Mouse (Mus musculus) right cerebral cortex, postnatal 25 days (tissue): ENCODE measurements around the gene Asb8.

Source experiments
- DNase-seq: peaks from one replicate; pipeline ENCODE4 v3.0.0; 2022

Gene Asb8

GRCm38 (mm10) chr15:98154631-98155030, 10.8 kb downstream of the Asb8 start:
- DNase-seq = no peak

DNA sequence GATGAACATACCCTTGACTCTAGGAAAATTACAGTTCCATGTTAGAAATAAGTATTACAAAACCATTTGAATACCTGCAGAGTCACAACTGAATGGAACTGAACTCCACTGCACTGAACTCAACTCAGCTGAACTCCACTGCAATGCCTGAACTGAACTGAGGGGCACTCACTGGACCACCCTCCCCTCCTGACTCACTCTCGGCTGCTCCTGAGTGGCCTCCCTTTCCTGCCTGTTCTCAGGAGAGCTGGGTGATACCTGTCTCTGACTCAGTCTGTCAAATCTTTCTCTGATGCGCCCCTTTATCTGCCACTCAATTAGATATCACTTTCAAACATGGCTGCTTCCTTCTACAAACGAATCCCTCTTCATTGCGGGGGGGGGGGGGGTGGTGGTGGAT, 11.3 kb downstream of the Asb8 start:
- no peak for DNase-seq

GRCm38 (mm10) chr15:98153625-98154024, 11.8 kb downstream of the Asb8 start:
- no peak for DNase-seq

DNA sequence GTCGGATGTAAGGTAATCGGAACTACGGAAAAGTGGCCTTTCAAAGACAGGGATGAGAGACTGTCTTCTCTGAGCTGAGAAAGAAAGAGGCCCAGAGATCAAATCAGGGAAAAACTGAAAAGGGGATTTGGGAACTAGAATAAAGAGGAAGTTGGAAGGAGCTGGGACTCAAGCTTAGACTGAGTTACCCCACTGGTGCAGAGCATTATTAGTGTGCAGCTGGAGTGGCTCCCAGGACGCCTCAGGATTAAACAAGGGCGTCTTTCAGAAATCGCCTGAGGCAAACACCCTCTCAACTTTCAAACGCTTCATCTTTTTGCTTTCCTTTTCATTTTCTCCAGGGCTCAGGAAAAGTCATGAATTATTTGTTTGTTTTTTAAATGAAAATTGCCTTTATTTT, 12.5 kb downstream of the Asb8 start:
- DNase-seq = no peak

DNA sequence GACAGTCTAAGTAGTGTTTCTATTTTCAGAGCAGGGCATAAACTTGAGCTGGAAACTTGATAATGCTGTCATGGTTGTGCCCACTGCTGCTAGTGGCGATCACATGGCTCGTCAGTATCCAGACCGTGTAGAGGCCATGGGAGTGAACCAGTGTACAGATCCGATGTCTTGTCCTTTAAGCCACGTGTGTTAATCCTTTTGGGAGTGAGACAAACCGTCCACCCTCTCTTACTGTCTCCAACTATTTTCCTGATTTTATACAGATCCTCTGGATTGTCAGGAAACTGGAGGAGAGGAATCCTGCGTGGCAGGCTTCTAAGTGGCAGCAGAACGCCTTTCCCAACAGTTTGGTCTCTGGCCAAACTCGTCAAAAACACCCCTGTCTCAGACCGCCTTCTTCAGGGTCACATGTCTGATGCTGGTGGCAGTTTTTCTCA, 16.2 kb downstream of the Asb8 start:
- no peak for DNase-seq

DNA sequence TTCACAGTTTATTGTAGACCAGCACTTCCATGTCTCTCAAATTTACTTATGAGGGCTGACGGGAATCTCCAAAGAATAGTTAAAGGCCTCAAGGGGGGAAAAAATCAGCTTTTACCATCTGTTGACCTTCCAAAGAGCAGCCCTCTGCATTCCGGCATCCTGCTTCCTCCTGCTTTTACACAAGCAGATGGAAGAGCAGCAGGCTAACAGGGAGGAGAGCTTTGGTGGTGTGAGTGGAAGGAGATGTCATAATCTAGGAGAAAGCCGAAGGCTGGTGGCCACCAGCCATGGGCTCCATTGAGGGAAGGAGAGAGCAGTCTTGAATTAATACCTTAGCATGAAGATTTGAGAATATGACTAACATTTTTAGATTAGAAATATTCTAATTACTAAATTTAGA, 17.1 kb downstream of the Asb8 start:
- DNase-seq = no peak

- DNase-seq = peak; percentile 96
Observed at GRCm38 (mm10) chr15:98145559-98146181, 19.8 kb downstream of the Asb8 start.

GRCm38 (mm10) chr15:98144861-98145507, 20.4 kb downstream of the Asb8 start:
- no peak for DNase-seq

DNA sequence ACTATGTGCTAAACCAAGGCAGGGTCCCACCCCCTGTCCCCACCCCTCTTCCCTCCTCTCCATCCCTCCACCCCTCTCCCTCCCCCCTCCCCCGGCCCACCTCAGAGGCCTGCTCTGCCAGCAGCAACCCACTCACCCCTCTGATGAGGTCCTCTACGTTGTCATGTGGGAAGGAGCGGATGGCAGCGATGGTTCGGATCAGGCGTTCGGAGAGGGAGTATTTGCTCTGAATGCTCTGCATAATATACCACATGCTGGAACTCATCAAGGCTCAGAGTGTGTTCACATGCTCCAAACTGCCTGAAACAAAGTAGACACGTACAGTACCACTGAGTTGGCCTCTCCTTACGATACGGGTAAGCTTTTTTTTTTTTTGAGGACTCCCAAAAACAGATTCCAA, 22.9 kb downstream of the Asb8 start:
- DNase-seq = no peak

- no peak for DNase-seq
Observed at GRCm38 (mm10) chr15:98140809-98141208, 24.6 kb downstream of the Asb8 start.

DNA sequence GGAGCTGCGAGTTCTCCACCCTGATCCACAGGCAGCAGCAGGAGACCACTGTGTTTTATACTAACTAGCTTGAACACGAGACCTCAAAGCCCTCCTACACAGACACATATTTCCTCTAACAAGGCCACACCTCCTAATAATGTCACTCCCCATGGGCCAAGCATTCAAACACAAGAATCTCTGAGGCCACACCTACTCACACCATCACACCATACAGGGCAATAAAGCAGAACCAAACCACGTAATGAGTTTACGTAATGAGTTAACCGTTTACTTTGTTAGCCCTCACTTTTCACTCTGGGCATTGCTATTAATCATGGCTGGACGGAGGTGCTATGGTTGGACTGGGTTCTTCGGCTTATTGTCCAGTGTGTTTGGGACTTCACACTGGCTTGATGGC, 25.7 kb downstream of the Asb8 start:
- no peak for DNase-seq

- DNase-seq = no peak
Observed at GRCm38 (mm10) chr15:98136871-98137270, 28.6 kb downstream of the Asb8 start.

DNA sequence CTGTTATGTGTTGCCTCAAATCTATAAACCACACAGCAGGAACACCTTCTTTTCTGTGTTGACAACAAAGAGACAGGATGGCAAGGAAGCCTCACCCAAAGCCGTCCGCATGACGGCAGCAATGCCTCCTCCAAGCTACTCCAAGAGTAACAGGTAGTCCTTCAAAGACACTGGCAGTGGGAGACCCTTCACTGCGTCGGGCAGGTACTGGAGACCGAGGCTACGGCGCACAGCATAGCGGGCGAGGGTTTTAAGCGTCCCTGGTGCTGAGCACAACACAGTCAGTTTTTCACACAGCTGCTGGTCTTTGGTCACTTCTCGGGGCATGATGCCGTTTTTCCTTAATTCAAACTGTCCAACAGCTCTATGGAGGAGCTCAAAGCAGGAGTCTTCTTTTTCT, 29.8 kb downstream of the Asb8 start:
- no peak for DNase-seq

- no peak for DNase-seq
Observed at GRCm38 (mm10) chr15:98134666-98135065, 30.8 kb downstream of the Asb8 start.

DNA sequence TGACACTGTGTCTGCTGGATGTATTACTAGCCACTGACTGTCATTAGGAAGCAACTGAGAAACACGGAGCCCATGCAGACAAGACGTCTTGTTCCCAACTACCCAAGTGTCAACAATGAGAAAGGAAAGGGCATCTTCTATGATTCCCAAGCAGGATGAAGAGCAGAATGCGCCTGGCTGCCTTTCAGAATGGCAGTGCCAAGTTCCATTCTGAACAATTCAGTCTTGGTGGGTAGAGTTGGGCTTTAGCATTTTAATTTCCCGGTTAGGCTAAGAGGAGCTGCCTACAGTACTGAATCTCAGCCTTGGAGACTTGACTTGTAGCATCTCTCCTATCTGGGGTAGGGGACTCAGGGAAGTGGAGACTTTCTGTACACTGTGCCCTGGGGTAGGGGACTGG, 31.4 kb downstream of the Asb8 start:
- no peak for DNase-seq

DNA sequence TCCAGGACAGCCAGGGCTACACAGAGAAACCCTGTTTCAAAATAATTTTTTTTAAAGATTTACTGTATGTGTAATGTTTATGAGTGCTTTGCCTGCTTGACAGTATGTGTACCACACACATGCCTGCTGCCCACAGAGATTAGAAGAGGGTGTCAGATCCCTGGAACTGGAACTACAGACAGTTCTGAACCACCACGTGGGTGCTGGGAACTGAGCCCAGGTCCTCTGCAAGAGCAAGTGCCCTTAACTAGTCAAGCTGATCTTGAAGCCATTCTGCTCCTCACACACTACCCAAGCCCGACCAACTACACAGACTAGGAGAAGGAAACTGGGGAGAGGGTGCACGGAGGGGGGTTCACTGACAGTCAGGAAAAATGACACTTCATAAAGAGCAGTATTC, 32.0 kb downstream of the Asb8 start:
- DNase-seq = no peak

DNA sequence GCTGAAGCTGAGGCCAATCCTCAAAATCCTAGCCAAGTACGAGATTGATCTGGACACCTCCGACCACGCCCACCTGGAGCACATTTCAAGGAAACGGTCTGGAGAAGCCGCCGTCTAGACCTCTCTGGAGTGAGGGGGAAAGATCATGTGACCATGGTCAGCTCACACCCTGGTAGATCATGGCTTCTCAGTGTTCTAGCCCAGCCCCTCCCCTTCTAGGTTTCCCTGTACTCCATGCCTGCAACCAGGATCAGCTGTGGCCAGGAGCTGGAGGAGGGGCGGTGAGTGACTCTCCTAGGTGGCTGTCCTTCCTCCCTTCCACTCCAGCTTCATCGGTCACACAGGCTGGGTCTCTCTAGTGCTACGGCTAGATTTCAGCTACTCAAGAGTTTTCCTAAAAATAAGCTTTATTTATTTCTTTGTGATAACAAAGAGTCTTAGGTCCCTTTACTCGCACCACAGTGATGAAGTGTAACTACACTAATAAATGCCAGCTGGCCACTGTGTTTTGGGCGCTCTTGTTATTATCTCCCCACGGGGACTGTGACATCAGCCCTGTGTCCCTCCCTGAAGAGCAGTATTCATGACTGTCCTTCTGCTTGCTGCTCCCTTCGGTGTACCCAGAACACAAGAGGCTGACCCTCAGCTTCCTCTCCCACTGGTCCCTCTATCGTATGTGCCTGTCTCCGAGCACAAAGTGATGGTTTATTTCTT, 33.3 kb downstream of the Asb8 start:
- no peak for DNase-seq

- no peak for DNase-seq
Observed at GRCm38 (mm10) chr15:98131451-98131850, 34.0 kb downstream of the Asb8 start.

DNA sequence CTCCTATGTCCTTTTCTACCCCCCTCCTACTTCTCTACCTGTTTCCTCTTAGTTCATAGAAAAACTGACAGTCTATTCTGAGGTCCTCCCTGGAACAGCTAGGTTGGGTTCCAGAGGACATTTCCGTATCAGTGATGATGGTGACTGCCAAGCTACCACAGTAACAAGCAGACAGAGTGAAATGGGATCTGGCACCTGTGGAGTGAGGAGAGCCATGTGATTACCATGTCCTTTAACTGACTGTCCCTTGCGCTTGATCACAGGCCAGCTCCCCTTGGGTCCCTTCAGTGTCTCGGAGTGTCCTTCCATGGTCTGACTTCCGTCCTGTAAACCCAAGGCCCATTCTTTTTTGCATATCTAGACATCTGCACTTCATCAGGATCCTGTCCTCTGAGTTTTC, 34.4 kb downstream of the Asb8 start:
- DNase-seq = no peak

GRCm38 (mm10) chr15:98120831-98121230, 44.6 kb downstream of the Asb8 start:
- no peak for DNase-seq

DNA sequence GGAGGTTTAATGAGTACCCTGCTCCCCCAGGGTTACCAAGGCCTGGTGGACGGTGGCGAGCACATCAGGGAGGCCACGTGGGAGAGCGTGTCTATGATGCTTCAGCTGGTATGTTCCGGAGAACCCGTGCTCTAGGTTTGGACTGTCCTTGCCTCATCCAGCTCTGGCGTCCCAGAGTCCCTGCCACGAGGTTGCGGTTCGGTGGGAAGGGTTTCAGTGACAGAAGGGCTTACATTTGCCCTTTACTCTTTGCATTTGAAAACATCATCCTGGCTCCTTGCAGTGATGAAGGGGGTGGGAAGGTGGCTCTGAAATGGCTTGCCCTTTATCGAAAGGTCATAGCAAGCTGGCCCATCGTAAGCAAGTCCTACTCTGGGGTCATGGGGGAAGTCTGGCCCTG, 46.1 kb downstream of the Asb8 start:
- DNase-seq = no peak

- no peak for DNase-seq
Observed at GRCm38 (mm10) chr15:98116287-98116686, 49.1 kb downstream of the Asb8 start.

DNA sequence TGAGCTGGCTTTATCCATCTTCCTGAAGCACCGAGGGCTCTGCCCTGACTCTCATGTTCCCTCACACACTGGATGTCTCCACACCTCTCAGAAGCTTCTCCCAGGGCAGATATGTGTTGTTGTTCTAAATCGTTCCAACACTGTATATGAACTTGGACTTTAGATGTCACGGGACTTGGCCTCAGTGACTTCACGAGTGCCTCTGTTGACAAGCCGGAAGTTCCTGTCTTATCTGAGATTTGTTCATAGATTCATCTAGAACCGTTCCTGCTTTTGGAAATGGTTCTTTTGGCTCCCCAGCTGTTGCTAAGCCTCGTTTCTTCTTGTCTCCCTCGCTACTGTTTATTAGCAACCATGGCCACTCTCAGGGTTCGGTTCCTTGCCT, 49.7 kb downstream of the Asb8 start:
- DNase-seq = no peak
